22 mouse cellular contexts compared by ENCODE assay signal in the genomic region with DNA sequence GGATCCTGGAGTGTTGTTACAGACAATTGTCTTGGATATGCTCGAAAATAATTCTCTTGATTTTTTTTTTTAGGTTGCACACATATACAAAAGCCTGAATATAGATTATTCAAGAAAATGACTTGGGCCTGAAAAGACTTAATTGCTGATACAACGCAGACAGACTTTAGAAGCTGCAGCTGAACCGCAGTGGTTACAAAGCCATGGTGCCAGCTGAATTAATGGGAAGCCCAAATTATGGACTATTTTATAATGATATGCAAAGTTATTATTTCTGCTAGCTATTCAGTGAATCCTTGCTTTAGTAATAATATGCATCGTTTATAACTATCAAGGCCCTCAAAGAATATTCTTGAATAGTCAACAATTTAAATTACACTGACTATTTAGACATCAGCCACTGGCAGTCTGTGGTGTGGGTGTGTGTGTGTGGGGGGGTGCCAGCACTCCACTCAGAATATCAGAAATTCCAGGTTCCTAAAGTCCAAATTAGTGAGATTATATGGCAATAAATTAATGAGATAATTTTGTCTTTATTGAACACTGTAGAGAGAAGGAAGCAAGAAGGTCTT. TPM values are rescaled to one million over a fixed set of nuclear protein-coding genes. Genes with fewer than 3 reads are reported as not detected.
DNase-seq lines count a peak whose midpoint lies in the region; ATAC-seq and TF ChIP-seq lines count a peak whose summit lies in the region.
"Had no signal": no experiment of that assay in that cellular context is flagged by ENCODE, and none has a peak within 500 bp of the region (broad histone marks: within the 10 kb centered on the region; RNA-seq: fewer than 3 reads in every experiment).

No protein-coding gene starts in this region.

- no peaks in the 10 kb centered on the region for H3K36me3 ChIP-seq in forebrain, embryonic 14.5 days (ENCODE audit: control insufficient read depth, insufficient read depth, low read length)
- H3K36me3 ChIP-seq in forebrain, embryonic 10.5 days (replicated peaks): no peaks in the 10 kb centered on the region
- H3K36me3 ChIP-seq in heart, embryonic 10.5 days: no peaks in the 10 kb centered on the region
- no peaks in the 10 kb centered on the region for H3K36me3 ChIP-seq in forebrain, postnatal 0 days (ENCODE audit: insufficient read depth)
- H3K36me3 ChIP-seq: G1E; heart, embryonic 13.5 days had no signal

- peak; percentile 70 for DNase-seq in forebrain, embryonic 14.5 days (ENCODE audit: low spot score)
- no peak for DNase-seq in forebrain, embryonic 10.5 days (ENCODE audit: extremely low spot score, low spot score)
- DNase-seq in heart, embryonic 10.5 days (ENCODE audit: low spot score): peak; percentile 13
- DNase-seq in heart, adult 9 months (ENCODE audit: low spot score in 2 of 2): no peak
- peak; percentile 7 for DNase-seq in forebrain, postnatal 0 days
- DNase-seq in thymus, adult 18-20 months: no peak
- DNase-seq: adrenal gland, postnatal 14 days; B cell, adult 2 months; cerebellum, adult 18-20 months; cerebellum, adult 9-10 months; cerebellum, postnatal 14 days; gastrocnemius, postnatal 10 days; heart, adult 11 months; heart, postnatal 14 days; heart, postnatal 4 days; kidney, adult 2 months had no signal

- no peak overlapping the region for H3K9ac ChIP-seq in forebrain, embryonic 14.5 days (ENCODE audit: low read length)
- H3K9ac ChIP-seq in forebrain, postnatal 0 days: no peak overlapping the region
- H3K9ac ChIP-seq: heart, embryonic 13.5 days; hindbrain, embryonic 14.5 days had no signal

- 51% methylated on average over 4 of the region's 4 CpGs for WGBS in forebrain, embryonic 14.5 days
- WGBS in forebrain, embryonic 10.5 days: 88% methylated on average over 4 of the region's 4 CpGs
- 84% methylated on average over 4 of the region's 4 CpGs for WGBS in heart, embryonic 10.5 days
- 32% methylated on average over 4 of the region's 4 CpGs for WGBS in forebrain, postnatal 0 days

- no peak for TF ChIP-seq CTCF in forebrain, postnatal 0 days (IDR thresholded peaks at IDR 0.05; ENCODE audit: low read depth)

- H3K27ac ChIP-seq in forebrain, embryonic 14.5 days (ENCODE audit: low read depth, low read length): no peak overlapping the region
- H3K27ac ChIP-seq in forebrain, embryonic 10.5 days: no peak overlapping the region
- no peak overlapping the region for H3K27ac ChIP-seq in heart, embryonic 10.5 days
- no peak overlapping the region for H3K27ac ChIP-seq in forebrain, postnatal 0 days (ENCODE audit: low read depth, low read length)
- H3K27ac ChIP-seq: heart, embryonic 13.5 days; hindbrain, embryonic 14.5 days had no signal

- ATAC-seq in forebrain, embryonic 14.5 days: peak; percentile 89
- peak; percentile 85 for ATAC-seq in forebrain, postnatal 0 days
- ATAC-seq: intestine, postnatal 0 days; Patski had no signal

- H3K4me3 ChIP-seq in forebrain, embryonic 14.5 days (ENCODE audit: low read depth, low read length): no peak overlapping the region
- no peak overlapping the region for H3K4me3 ChIP-seq in forebrain, embryonic 10.5 days
- no peak overlapping the region for H3K4me3 ChIP-seq in heart, embryonic 10.5 days
- no peak overlapping the region for H3K4me3 ChIP-seq in forebrain, postnatal 0 days (ENCODE audit: low read depth, low read length)
- H3K4me3 ChIP-seq: heart, embryonic 13.5 days had no signal

- no peaks in the 10 kb centered on the region for H3K9me3 ChIP-seq in forebrain, embryonic 14.5 days (replicated peaks; ENCODE audit: control insufficient read depth, low read length)
- no peaks in the 10 kb centered on the region for H3K9me3 ChIP-seq in forebrain, embryonic 10.5 days
- H3K9me3 ChIP-seq in heart, embryonic 10.5 days: no peaks in the 10 kb centered on the region
- H3K9me3 ChIP-seq in forebrain, postnatal 0 days (ENCODE audit: low read length): no peaks in the 10 kb centered on the region
- H3K9me3 ChIP-seq: G1E; heart, embryonic 13.5 days had no signal

- no peaks in the 10 kb centered on the region; the same call in 1 of the 2 replicates for H3K4me1 ChIP-seq in forebrain, embryonic 14.5 days (ENCODE audit: control insufficient read depth, insufficient read depth, low read length)
- no peaks in the 10 kb centered on the region for H3K4me1 ChIP-seq in forebrain, embryonic 10.5 days
- peaks cover 13% of the 10 kb centered on the region for H3K4me1 ChIP-seq in heart, embryonic 10.5 days
- H3K4me1 ChIP-seq in forebrain, postnatal 0 days (ENCODE audit: insufficient read depth): no peaks in the 10 kb centered on the region

- H3K4me2 ChIP-seq in forebrain, embryonic 14.5 days (ENCODE audit: low read length): no peak overlapping the region
- H3K4me2 ChIP-seq in forebrain, postnatal 0 days (ENCODE audit: low read depth): no peak overlapping the region
- H3K4me2 ChIP-seq: heart, embryonic 13.5 days; hindbrain, embryonic 14.5 days had no signal

- H3K27me3 ChIP-seq in forebrain, embryonic 14.5 days (replicated peaks; ENCODE audit: control insufficient read depth, insufficient read depth, low read length): no peaks in the 10 kb centered on the region
- no peaks in the 10 kb centered on the region for H3K27me3 ChIP-seq in forebrain, embryonic 10.5 days (ENCODE audit: poor library complexity, severe bottlenecking)
- no peaks in the 10 kb centered on the region for H3K27me3 ChIP-seq in heart, embryonic 10.5 days (ENCODE audit: insufficient read depth, poor library complexity, severe bottlenecking)
- H3K27me3 ChIP-seq in forebrain, postnatal 0 days (ENCODE audit: insufficient read depth, low read length): no peaks in the 10 kb centered on the region
- H3K27me3 ChIP-seq: CH12.LX; heart, embryonic 13.5 days; Patski had no signal

RNA-seq across cellular contexts. Expression of a gene that starts 50.9 kb away (rescaled TPM):
- polyA plus RNA-seq in forebrain, embryonic 14.5 days (2014; fragmentation: Nextera tagmentation; extraction: Ambion mirVana): 3.6 and 5.6 TPM in 2 replicates
- polyA plus RNA-seq in forebrain, embryonic 10.5 days (2016; fragmentation: Nextera tagmentation; extraction: Ambion mirVana): 0.12 and 0.31 TPM in 2 replicates
- 0.75 and 1.7 TPM in 2 replicates for polyA plus RNA-seq in heart, embryonic 10.5 days (2016; fragmentation: Nextera tagmentation; extraction: Ambion mirVana)
- total RNA-seq in forebrain, postnatal 0 days (2014; rRNA removed): 4.2 and 8.5 TPM in 2 replicates
- 3.1 and 5.0 TPM in 2 replicates for polyA plus RNA-seq in forebrain, postnatal 0 days (2015; fragmentation: Nextera tagmentation; extraction: Ambion mirVana)

Comparison
In these comparisons a context has a peak if more than half of its experiments do, and no peak if none do; other contexts are left out.
1. DNase-seq: peak in forebrain, embryonic 14.5 days (single experiment), heart, embryonic 10.5 days (single experiment) and forebrain, postnatal 0 days (single experiment); none in forebrain, embryonic 10.5 days (single experiment), heart, adult 9 months (0 of 2) and thymus, adult 18-20 months (0 of 2).